Mouse (Mus musculus) urinary bladder, postnatal 36 days (tissue): ENCODE results near the gene 4930432K21Rik.
A peak's percentile ranks its signal among the peaks of the same experiment; 100 is the strongest.

Experiments
- DNase-seq, 2 experiments: peaks; one replicate each; pipeline ENCODE4 v3.0.0; 2022; ENCODE audit warnings: low spot score in 2 of 2, mixed read lengths in 1 of 2

Gene 4930432K21Rik

DNA sequence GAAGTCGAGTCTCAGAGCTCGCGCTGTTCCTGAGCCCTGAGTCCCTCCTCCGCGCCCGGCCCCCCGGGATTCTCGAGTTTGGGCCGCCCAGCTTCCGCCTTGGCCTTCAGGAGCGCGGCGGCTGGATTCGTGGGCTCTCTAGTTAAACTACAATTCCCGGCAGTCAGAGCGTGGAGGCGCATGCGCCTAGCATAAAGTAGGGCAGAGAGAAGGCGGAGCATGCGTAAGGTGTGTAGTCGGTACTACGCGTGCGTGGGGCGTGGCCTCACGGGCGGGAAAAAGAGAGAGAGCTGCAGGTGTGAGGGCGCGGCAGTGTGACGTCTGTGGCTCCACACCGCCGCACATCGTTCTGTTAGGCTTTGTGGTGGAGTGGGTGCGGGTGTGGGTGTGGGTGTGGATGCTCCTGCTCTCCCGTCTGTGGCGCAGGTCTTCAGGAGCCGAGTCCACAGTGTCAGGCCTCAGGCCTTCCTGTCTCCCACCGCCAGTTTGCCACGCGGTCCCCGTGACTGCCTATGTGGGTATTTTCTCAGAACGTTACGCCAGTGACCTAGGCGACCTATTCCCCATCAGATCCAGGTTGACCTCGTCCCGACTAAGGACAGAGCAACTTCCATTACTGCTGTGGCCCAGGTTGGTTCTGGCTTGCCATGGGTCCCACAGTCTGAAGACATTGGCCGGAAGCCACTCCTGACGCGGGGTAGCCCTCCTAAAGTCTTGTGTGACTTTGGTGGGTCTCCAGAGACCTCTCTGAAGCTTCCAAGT lies at the start of gene 4930432K21Rik, which contains the start of gene Cc2d1a:
Gene 4930432K21Rik, plus strand, starts transcription at position 257 of the 762 bp plus-strand sequence.
Gene Cc2d1a, minus strand, starts transcription at position 168 of the 762 bp plus-strand sequence.
- DNase-seq = peak; percentile 91 to 95

GRCm38 (mm10) chr8:84098376-84098775 lies 49.4 kb upstream of the 4930432K21Rik start:
- no peak for DNase-seq

- no peak for DNase-seq
These were observed 46.2 kb upstream of the 4930432K21Rik start for GRCm38 (mm10) chr8:84101476-84102270.

DNA sequence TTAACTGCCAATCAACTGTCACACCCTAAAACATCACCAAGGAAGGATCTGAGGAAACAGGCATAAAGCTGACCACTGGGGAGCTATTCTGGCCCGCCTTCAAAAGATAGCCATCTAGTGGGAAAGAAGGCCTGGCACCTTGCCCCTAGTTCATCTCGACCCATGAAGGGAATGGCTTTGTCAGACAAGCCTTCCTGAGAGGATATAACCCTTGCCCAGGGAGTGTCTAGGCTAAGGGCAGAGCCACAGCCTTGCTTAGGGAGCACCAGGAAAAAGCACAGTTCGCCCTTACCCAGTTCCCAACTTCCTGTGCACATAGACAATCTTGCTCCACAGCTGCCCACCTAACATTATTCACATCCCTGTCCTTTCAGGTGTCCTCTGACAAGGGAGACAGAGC lies 44.2 kb upstream of the 4930432K21Rik start:
- DNase-seq = no peak

GRCm38 (mm10) chr8:84104221-84104620 lies 43.6 kb upstream of the 4930432K21Rik start:
- peak in 1 of 2 experiments; percentile 38 for DNase-seq

DNA sequence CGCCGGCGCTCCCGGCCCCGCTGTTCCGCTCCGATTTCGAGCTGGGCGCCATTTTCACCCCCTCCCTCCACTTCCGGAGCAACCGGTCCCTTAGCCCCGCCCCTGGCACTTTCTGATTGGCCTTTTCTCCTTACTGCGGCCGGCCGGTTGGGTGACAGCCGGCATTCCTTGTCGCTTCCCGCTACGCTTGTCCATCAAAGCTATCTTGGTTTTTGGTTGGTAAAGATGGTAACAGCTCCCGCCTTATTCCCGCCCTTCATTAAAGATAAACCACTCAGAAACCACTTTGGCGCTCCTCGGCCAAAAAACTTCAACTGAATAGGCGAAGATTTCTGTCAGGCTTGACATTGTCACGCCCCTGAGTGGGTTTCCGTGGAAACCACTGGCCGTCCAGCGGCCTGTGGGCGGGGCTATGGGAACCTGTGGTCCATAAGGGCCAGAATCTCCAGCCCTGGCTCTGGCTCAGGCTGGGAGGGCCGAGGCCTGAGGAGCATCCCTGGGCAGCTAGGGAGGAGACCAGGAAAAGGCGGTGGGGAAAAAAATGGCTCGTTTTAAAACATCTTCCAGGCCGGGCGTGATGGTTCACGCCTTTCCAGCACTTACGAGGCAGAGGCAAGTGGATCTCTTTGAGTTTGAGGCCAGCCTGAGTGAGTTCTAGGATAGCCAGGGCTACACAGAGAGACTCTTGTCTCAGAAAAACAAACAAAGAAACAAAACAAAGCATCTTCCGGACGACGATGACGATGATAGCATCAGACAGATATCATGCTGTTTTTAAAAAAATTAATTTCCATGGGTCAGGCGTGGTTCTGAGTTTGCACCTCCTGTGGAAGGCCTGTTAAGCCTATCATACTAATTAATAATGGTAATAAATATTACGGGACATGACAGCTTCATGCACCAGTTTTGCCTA lies 42.9 kb upstream of the 4930432K21Rik start, which contains the start of gene Dcaf15:
Gene Dcaf15, minus strand, starts transcription at position 72 of the 913 bp plus-strand sequence.
- peak; percentile 96 for DNase-seq

- no peak for DNase-seq
These were observed 42.1 kb upstream of the 4930432K21Rik start for GRCm38 (mm10) chr8:84105676-84106075.

GRCm38 (mm10) chr8:84106216-84107040 lies 41.4 kb upstream of the 4930432K21Rik start:
- DNase-seq = no peak

DNA sequence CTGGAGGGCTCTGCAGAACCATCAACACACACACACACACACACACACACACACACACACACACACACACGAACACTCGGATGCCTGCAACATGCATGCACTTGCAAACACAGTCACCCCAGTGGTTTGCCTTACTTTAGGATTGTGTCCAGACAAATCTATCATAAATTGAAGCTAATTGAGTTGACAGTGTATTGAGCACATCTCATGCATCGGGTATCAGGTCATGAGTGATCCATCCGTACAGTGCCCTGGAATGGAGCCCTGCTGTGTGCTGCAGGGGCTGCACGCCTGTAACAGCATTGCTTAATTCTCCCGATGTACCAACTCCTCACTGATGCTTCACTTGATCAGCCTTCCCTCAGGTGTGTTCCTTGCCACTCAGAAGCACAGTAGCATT lies 32.2 kb upstream of the 4930432K21Rik start:
- no peak for DNase-seq

DNA sequence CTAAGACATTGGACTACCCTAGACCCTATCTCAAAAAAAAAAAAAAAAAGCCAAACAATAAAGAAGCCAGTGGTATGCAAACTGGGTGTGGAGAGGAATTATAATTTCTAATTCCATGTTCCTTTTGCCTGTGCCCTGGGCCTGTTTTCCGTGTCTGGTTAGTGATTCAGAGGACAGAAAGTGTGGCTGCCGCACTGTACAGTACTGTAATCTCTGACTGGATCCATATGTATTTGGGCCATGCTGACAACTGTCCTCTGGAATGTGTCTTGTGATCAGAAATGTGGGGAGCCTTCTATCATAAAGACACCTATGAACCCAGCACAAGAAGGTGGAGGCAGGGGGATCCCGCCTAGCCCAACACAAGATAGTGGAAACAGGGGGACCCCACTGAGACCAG lies 25.7 kb upstream of the 4930432K21Rik start:
- DNase-seq = no peak

DNA sequence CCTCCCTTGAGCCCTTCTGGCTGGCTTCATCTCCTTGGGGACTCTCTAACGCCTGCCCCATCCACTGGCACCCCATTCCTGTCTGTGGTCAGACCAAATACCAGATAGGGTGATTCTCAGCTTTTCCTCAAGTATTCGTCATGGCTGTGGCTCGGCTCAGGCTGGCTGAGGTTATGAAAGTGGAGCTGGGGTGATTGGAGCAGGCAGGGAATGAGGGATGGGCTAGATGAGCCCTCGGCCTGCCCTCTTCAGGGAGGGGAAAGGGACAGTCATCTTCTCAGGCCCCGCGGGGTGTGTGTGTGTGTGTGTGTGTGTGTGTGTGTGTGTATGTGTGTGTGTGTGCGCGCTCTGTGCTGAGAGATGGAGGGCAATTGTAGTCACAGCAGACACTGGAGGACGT lies 22.2 kb upstream of the 4930432K21Rik start, which contains the start of gene Podnl1:
Gene Podnl1, plus strand, starts transcription at position 334 of the 400 bp plus-strand sequence.
- no peak for DNase-seq

DNA sequence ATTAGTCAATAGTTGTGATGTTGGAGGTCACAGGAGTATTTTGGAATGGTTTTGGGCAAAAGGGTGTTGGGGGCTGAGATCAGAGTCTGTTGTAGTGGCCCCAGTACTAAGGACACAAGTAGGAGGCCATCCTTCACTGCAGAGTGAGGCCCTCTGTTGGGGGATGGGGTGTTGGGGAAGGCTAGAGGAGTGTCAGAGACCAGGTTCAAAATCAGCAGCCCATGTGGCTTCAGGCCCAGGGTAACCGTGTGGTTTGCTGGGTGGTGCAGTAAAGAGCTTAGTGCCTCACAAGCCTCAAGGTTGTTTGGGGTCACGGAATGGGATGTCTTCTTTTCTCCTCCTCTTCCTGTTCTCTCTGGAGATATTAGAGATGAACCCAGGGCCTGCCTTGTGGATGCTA lies 21.1 kb upstream of the 4930432K21Rik start:
- DNase-seq = no peak

DNA sequence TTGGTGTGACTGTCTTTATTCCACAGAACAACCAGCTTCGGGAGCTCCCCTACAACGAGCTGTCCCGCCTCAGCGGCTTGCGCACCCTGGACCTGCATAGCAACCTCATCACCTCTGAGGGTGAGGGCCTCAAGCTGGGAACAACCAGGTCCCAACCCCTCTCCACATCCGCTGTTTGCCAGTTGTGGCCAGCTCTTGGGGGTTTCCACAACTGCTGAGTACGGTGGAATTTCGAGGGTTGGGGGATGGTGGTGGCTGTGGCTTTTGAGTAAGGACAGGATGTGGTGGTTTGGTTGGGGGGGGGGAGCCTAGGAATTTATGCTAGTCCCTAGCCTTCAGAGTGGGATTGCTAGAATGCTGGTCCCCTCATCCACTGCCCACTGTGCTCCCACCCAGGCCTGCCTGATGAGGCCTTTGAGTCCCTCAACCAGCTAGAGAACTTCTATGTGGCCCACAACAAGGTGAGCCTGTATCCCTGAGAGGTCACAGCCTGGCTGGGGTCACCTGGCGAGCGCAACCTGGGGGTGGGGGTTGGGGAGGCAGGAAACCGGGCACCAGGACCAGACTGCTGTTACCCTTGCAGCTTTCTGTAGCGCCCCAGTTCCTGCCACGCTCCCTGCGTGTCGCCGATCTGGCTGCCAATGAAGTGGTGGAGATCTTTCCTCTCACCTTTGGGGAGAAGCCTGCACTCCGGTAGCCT lies 20.5 kb upstream of the 4930432K21Rik start:
- DNase-seq = no peak

GRCm38 (mm10) chr8:84128277-84128676 lies 19.5 kb upstream of the 4930432K21Rik start:
- DNase-seq = no peak

GRCm38 (mm10) chr8:84130806-84131205 lies 17.0 kb upstream of the 4930432K21Rik start:
- DNase-seq = no peak

- DNase-seq = no peak
These were observed 15.6 kb upstream of the 4930432K21Rik start for GRCm38 (mm10) chr8:84132225-84132624.

DNA sequence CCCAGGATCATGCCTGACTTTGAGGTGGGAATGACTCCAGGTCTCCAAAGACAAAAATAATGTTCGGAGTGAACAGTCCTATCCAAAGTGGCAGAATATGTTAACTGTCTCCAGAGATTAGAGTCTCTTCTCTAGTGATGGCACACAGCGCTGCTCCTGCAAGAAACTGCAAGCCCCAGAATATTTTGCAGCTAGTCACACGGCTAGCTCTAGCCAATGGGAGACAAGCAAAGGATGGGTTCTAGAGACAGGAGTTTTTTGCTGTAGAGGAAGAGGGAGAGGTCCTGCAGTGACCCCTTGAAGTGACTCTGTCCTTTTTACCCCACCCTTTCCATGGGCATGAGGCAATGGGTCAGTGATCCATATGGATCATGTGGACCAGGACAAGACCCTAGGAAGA lies 10.0 kb upstream of the 4930432K21Rik start:
- no peak for DNase-seq

DNA sequence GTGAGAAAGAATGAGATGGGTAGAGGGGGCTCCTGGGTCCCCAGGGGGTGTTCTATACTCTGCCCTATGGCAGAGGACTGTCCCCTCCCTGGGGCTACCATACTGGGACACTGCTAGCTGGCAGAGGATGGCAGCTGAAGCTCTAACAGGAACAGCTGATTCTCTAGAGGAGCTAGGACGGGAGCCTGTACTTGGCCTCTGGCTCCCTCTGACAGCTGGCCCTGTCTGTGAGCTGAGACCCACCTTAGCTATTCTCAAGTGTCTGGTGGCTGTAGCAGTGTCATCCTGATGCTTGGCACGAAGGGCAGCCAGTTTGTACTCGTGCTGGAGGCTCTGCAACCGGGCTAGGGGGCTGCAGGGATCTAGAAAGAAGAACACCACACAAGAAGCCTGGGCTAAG lies 7.0 kb upstream of the 4930432K21Rik start:
- DNase-seq = no peak

DNA sequence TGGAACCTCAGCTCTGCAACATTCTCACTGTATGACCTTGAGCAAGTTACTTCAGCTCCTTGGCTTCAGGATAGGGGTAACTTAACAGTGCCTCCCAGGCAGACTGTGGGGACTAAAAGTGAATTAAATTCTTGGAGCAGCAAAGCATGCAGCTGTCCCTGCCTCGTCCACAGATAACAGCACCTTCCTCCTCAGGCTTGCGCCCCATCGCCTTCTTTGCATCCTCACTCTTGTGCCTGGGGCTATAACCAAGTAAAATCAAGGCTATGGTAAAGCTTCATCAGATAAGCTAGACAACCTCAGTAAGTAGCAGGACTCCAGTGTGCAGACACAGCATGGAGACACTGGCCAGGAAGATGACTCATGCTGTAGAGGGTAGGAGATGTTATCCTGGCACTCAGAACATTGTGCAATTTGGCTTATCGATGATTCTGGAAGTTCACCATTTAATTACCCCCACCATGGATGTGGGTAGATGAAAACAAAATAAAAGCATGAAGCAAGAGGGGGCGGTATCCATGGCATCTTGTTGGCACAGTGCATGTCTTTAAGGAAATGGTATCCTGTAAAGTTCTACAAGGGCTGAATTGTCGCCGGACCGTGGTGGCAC lies 3.1 kb upstream of the 4930432K21Rik start:
- no peak for DNase-seq
